Mouse (Mus musculus): ENCODE data around the gene Umad1.
A peak's percentile ranks its signal among the peaks of the same experiment; 100 is the strongest.

Gene Umad1

GRCm38 (mm10) chr6:8485414-8486175, 226.5 kb downstream of the Umad1 start:
- peak; percentile 82 for DNase-seq

- peak; percentile 43 for DNase-seq
Measured at GRCm38 (mm10) chr6:8486391-8487043, 227.4 kb downstream of the Umad1 start.

- DNase-seq, result peak; percentile 42
Measured at GRCm38 (mm10) chr6:8487044-8487853, 228.2 kb downstream of the Umad1 start.

GRCm38 (mm10) chr6:8488249-8488648, 229.2 kb downstream of the Umad1 start:
- DNase-seq, result peak; percentile 30

GRCm38 (mm10) chr6:8489266-8489665, 230.2 kb downstream of the Umad1 start:
- no peak for DNase-seq

GRCm38 (mm10) chr6:8489938-8490585, 231.0 kb downstream of the Umad1 start:
- no peak for DNase-seq

GRCm38 (mm10) chr6:8492248-8492647, 233.2 kb downstream of the Umad1 start:
- DNase-seq, result no peak

- DNase-seq, result no peak
Measured at GRCm38 (mm10) chr6:8495109-8495826, 236.2 kb downstream of the Umad1 start.

- no peak for DNase-seq
Measured at GRCm38 (mm10) chr6:8495827-8496222, 236.7 kb downstream of the Umad1 start.

- DNase-seq, result no peak
Measured at GRCm38 (mm10) chr6:8497234-8497867, 238.3 kb downstream of the Umad1 start.

- no peak for DNase-seq
Measured at GRCm38 (mm10) chr6:8497868-8498257, 238.8 kb downstream of the Umad1 start.

GRCm38 (mm10) chr6:8498961-8499360, 239.9 kb downstream of the Umad1 start:
- DNase-seq, result no peak

- DNase-seq, result no peak
Measured at GRCm38 (mm10) chr6:8503953-8504352, 244.9 kb downstream of the Umad1 start.

- peak; percentile 44 for DNase-seq
Measured at GRCm38 (mm10) chr6:8504521-8505228, 245.6 kb downstream of the Umad1 start.

- DNase-seq, result no peak
Measured at GRCm38 (mm10) chr6:8506631-8507030, 247.5 kb downstream of the Umad1 start.
